Mouse (Mus musculus) embryonic facial prominence, embryonic 15.5 days (tissue): Measurements from ENCODE around the gene Pfn4. TPM values are rescaled to one million over a fixed set of nuclear protein-coding genes. Genes with fewer than 3 reads are reported as not detected.
A peak's percentile ranks its signal among the peaks of the same experiment; 100 is the strongest.

Experiments used
- ATAC-seq: fragments of 200-750 bp; cut with Nextera tagmentation; 2 replicates; pipeline ENCODE4 v1.8.0; 2017; ENCODE audit warnings: low read depth, moderate TSS enrichment; ENCODE audit not compliant: insufficient number of reproducible peaks, low FRiP score, low TSS enrichment
- H3K27ac ChIP-seq: fragments of 300-500 bp; sonication (generic); replicated peaks from 2 replicates; pipeline ENCODE4 v1.5.1; 2015; ENCODE audit warnings: mild to moderate bottlenecking, inconsistent platforms
- H3K27me3 ChIP-seq: fragments of 300-500 bp; sonication (generic); 2 replicates; pipeline ENCODE4 v1.6.1; 2015; ENCODE audit warnings: inconsistent platforms
- H3K36me3 ChIP-seq: fragments of 300-500 bp; sonication (generic); 2 replicates; pipeline ENCODE4 v1.6.1; 2015; ENCODE audit warnings: mild to moderate bottlenecking, inconsistent platforms
- H3K4me1 ChIP-seq: fragments of 300-500 bp; sonication (generic); 2 replicates; pipeline ENCODE4 v1.6.1; 2015; ENCODE audit warnings: inconsistent platforms
- H3K4me2 ChIP-seq: fragments of 300-500 bp; sonication (generic); replicated peaks from 2 replicates; pipeline ENCODE4 v1.6.1; 2015; ENCODE audit warnings: mild to moderate bottlenecking, inconsistent platforms
- H3K4me3 ChIP-seq: fragments of 300-500 bp; sonication (generic); replicated peaks from 2 replicates; pipeline ENCODE4 v1.5.1; 2015; ENCODE audit warnings: mild to moderate bottlenecking, inconsistent platforms
- H3K9ac ChIP-seq: fragments of 300-500 bp; sonication (generic); 2 replicates; pipeline ENCODE4 v1.6.1; 2015; ENCODE audit warnings: inconsistent platforms
- H3K9me3 ChIP-seq: fragments of 300-500 bp; sonication (generic); replicated peaks from 2 replicates; pipeline ENCODE4 v1.6.1; 2016; ENCODE audit warnings: inconsistent platforms
- WGBS: fragments of 180-500 bp; shearing (Covaris S2); methylation state at CpG from one replicate; pipeline ENCODE4 v1.1.7; 2015; 5-methylcytosine and 5-hydroxymethylcytosine counted together
- polyA plus RNA-seq: library from polyadenylated mRNA; unstranded; fragments of >200 nt; fragmentation: Nextera tagmentation; extraction: Ambion mirVana; gene quantifications from 2 replicates; pipeline ENCODE4 v1.2.1, GENCODE M21; 2015

Pfn4 gene
- polyA plus RNA-seq = 3.3 and 5.1 TPM in 2 replicates

DNA sequence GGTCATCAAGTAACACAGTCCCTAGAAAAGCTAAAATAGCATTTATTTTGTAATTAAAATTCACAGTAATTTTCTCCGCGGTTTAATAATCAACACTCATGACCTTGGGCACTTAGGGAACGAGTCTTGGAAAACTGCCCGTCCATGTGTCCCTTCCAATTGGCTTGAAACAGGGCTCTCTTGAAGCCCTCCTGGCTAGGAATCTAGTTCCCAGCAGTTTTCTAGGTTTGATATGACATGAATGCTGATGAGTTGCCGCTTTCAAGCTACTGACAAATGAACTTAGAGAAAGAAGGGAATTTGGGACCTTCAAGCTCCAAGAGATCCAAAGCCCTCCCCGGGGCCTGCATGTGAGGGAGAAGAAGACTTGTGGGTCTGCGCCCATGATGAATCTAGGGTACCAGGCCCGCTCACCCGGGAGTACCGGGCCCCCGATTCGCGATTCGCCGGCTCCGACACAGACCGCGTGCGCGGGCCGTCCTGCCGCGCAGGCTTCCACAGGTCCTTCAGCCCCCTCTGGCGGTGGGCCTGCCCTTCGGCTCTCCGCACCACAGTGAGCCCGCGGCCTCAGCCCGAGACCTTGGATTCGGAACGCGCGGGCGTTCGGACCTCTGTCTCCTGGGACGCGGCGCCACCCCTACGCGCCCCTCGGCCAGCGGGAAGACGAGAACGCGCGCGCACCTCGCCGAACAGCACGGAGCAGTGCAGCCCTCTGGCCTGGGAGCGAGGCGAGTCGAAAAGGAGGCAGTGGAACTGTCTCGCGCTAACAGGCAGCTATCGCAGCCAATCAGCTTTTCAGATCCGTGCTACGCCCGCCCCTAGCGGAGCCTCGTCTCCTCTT, at the start of gene Pfn4, which contains the start of gene Fam228b:
Gene Pfn4 (plus strand): TSS at position 531 of the 841 bp plus-strand sequence.
Gene Fam228b (minus strand): TSS at position 776 of the 841 bp plus-strand sequence.
- Histone ChIP-seq H3K36me3 (no peaks in the 10 kb centered on the region), H3K4me3 (peak within 1 kb of the TSS; percentile 72), H3K27me3 (no peaks in the 10 kb centered on the region), H3K4me1 (peaks cover 5% of the 10 kb centered on the region; the same call in 1 of the 2 replicates), H3K9ac (peak within 1 kb of the TSS; percentile 86), H3K9me3 (no peaks in the 10 kb centered on the region), H3K4me2 (peak within 1 kb of the TSS; percentile 62), H3K27ac (peak within 1 kb of the TSS; percentile 90)
- WGBS = 2% methylated on average over 61 of the region's 61 CpGs
- peak; percentile 98 for ATAC-seq

DNA sequence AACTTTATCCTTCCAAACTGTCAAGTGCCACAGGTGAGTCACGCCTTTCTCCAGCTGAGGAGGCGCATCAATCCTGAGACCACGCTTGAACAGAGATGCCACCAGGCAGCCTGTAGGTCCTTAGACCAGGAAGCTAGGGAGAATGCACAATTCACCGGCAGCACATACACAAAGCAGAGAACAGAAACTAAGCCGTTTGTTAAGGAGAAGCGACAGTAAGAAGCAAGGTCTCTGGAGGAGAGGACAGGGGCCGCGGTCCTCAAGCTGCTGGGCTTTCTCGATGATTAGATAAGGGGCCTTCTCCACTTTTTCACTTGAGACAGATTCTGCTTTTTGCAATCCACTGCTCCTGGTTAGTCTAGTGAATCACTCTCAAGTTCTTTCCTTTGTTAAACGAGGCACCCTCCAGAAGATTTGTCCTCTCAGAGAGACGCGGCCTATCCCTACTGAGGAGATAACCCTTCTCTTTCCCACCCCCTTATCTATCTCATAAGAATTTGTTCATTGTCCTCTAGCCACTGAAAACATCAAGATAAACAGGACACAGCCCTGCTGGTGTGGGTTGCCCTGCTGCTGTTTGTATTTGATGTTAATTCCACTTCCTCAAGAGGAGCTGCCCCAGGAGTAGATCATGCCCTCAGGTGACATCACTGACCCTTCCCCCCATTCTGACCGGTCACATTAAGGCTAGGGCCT, 49.6 kb upstream of the Pfn4 start:
- H3K9me3 ChIP-seq = no peaks in the 10 kb centered on the region
- no peaks in the 10 kb centered on the region for H3K4me1 ChIP-seq
- ATAC-seq = no peak
- H3K4me3 ChIP-seq = no peak overlapping the region
- H3K9ac ChIP-seq = no peak overlapping the region
- H3K27ac ChIP-seq = no peak overlapping the region
- H3K4me2 ChIP-seq = no peak overlapping the region
- 75% methylated on average over 13 of the region's 13 CpGs for WGBS
- H3K36me3 ChIP-seq = peaks cover 6% of the 10 kb centered on the region; the same call in 1 of the 2 replicates
- H3K27me3 ChIP-seq = no peaks in the 10 kb centered on the region

DNA sequence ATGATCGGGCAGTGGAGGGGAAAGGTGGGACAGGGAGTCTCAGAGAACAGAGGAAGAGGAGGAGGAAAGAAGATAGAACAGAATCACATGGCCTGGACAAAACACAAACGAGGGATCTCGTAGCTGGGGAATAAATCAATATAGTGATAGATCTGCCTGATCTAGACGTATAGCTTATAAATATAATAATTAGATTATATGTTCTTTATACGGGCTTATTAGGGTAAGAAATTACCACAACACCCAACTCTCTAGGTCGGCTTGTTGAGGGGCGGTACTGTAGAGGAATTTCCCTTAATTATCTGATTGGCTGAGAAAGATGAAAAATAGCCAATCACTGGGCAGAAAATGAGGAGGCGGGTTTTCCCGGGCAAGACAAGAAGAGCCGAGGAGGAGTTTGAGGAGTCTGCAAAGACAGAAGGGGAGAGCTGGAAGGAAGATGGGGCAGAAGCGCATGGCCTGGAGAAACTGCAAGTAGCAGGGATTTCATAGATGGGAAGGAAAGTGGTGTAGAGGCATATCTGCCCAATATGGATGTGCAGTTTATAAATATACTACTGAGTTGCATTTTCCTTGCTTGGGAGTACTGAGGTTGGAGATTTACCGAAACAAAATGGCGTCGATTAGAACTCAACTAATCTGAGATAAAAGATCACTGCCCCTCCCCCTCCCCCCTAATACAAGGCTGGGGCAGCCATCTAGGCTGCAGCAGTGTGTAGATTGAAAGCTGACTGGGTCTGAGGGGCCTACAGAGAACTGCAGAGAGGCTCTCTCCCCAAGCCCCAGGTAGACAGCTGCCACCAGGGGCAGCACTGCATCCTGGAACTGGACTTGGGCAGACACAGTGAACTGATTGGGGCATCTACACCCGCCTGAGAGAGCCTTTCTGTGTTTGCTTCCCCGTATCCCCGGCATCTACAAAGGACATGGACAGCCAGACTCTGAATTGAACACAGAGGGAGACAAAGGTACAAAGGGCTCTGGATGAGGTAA, 48.8 kb upstream of the Pfn4 start:
- Histone ChIP-seq H3K4me3 (no peak overlapping the region), H3K9me3 (no peaks in the 10 kb centered on the region), H3K27ac (no peak overlapping the region), H3K4me2 (no peak overlapping the region), H3K4me1 (no peaks in the 10 kb centered on the region), H3K36me3 (peaks cover 4% of the 10 kb centered on the region; the same call in 1 of the 2 replicates), H3K9ac (no peak overlapping the region), H3K27me3 (no peaks in the 10 kb centered on the region)
- no peak for ATAC-seq
- 68% methylated on average over 17 of the region's 17 CpGs for WGBS

DNA sequence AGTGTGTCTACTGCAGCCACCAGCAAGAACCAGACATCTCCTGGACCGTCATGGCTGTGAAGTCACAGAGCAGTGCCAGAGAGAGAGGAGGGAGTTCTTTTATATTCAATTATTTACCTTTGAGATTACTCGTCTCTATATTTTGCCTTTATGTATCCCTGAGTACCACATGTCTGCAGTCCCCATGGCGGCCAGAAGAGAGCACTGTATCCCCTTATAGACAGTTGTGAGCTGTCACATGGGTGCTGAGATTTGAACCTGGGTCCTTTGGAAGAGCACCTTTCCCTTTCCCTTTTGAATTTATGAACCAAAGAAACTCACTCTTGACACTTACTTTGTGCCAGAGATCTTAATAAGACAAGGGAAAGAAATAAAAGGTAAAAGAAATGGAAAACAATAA, 39.7 kb upstream of the Pfn4 start:
- no peak for ATAC-seq
- no peaks in the 10 kb centered on the region for H3K9me3 ChIP-seq
- no peaks in the 10 kb centered on the region for H3K36me3 ChIP-seq
- H3K4me2 ChIP-seq = no peak overlapping the region
- H3K4me3 ChIP-seq = no peak overlapping the region
- H3K4me1 ChIP-seq = no peaks in the 10 kb centered on the region
- WGBS = 94% methylated on average over 3 of the region's 3 CpGs
- no peak overlapping the region for H3K9ac ChIP-seq
- no peak overlapping the region for H3K27ac ChIP-seq
- no peaks in the 10 kb centered on the region for H3K27me3 ChIP-seq

DNA sequence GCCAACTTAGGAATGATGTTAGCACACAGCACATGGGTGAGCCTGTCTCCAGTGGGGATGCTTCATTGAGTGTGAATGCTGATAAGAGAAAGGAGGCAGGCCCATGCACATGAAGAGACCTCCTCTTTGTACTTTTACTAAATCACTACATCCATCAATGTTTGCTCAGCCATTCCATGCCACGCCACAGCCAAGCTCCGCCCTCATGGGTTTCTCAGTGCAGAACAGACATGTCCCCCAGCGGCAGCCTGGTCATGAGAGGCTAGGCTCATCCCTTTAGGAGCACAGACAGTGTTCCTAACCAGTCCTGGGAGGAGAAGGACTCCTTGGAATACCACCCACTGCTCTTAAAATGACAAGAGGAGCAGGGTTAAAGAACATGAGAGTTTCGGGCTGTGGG, 37.2 kb upstream of the Pfn4 start:
- ATAC-seq = no peak
- WGBS = 72% methylated on average over 4 of the region's 4 CpGs
- Histone ChIP-seq H3K9ac (no peak overlapping the region), H3K4me2 (no peak overlapping the region), H3K36me3 (no peaks in the 10 kb centered on the region), H3K27me3 (no peaks in the 10 kb centered on the region), H3K9me3 (no peaks in the 10 kb centered on the region), H3K4me3 (no peak overlapping the region), H3K4me1 (no peaks in the 10 kb centered on the region), H3K27ac (no peak overlapping the region)

DNA sequence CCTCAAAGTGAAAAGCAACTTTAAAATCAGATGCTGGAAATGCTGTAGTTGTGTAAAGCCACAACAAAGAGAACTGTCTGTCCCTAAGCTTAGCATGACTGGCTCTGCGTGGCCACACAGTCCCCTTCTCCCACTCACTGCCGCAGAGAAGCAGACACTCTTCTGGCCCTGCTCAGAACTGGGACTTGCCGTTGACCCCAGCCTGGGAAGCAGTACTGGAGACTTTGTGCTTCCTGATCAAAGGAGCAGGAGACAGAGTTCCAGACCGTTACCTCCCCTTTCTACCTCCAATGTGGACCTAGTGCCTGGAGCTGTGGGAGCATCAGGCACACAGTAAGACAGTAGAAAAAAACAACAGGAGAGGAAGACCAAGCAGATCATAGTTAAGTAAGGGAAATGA, 36.5 kb upstream of the Pfn4 start:
- Histone ChIP-seq H3K36me3 (no peaks in the 10 kb centered on the region), H3K9me3 (no peaks in the 10 kb centered on the region), H3K27ac (no peak overlapping the region), H3K27me3 (no peaks in the 10 kb centered on the region), H3K4me1 (no peaks in the 10 kb centered on the region), H3K4me2 (no peak overlapping the region), H3K9ac (no peak overlapping the region), H3K4me3 (no peak overlapping the region)
- no peak for ATAC-seq
- WGBS = 41% methylated on average over 4 of the region's 4 CpGs

DNA sequence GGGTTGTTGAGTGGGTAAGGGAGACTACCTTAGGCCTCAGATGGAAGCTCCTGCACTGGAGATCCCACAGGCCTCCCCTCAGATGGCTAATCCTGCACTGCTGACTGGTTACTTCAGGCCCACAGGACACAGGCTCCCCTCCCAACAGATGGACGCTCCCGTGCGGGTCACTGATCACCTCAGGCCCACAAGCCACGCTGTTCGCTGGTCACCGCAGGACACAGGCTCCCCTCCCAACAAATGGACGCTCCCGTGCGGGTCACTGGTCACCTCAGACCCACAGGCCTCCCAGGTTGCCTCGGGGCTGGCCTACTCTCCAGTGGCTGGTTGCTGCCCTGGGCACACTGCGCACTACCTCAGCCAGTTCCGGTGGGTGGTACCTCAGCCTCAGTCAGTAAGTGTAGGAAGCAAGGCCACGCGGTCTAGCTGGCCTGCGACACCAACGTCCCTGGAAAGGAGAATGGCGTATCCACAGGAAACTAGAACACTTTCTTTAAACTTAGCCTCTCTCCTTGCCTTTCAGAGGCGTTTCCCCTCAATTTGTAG, 30.7 kb upstream of the Pfn4 start, which contains the start of gene Fam228a:
Gene Fam228a (minus strand): TSS at position 400 of the 546 bp plus-strand sequence.
- no peaks in the 10 kb centered on the region for H3K4me1 ChIP-seq

DNA sequence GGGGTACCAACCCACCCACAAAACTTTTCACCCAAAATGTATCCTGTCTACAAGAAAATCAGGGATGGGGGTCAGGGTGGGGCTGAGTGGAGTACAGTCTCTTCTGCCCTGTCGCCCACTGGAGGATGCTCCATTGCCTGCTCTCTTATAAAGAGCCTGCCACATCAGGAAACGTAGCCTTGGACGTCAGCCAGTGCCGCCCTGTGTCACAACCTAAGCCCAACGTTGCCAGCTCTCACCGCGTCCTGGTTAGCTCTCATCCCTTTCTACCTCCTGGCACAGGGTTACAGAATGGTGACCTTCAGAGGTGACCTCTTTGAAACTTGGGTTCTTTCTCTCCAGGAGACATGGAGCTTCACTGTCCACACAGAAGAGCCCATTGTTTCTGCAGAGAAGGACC, 28.0 kb upstream of the Pfn4 start:
- Histone ChIP-seq H3K36me3 (no peaks in the 10 kb centered on the region), H3K27me3 (no peaks in the 10 kb centered on the region), H3K4me2 (no peak overlapping the region), H3K4me3 (no peak overlapping the region), H3K4me1 (no peaks in the 10 kb centered on the region), H3K9ac (no peak overlapping the region), H3K27ac (no peak overlapping the region), H3K9me3 (no peaks in the 10 kb centered on the region)
- ATAC-seq = no peak
- WGBS = 65% methylated on average over 7 of the region's 7 CpGs

More for the DNA sequence above, 30.7 kb upstream of the Pfn4 start, which contains the start of gene Fam228a:
- no peak for ATAC-seq
- Histone ChIP-seq H3K9ac (no peak within 1 kb of the TSS), H3K4me2 (no peak within 1 kb of the TSS), H3K36me3 (no peaks in the 10 kb centered on the region), H3K27ac (no peak within 1 kb of the TSS), H3K27me3 (no peaks in the 10 kb centered on the region), H3K9me3 (no peaks in the 10 kb centered on the region), H3K4me3 (no peak within 1 kb of the TSS)
- 88% methylated on average over 18 of the region's 18 CpGs for WGBS

DNA sequence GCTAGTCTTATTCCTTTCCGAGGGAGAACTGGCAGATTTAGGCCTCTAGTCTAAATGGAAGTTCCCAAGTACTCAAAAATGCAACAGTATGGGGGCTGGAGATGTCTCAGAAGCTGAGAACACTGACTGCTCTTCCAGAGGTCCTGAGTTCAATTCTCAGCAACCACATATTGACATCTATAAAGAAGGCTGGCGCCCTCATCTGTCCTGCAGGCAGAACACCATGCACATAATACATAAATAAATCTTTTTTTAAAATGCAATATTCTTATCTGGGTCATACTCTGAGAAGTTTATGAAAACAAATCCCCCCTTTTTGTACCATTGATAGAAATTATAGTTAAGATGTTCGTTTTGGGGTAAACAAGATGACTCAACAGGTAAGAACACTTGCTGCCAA, 26.6 kb upstream of the Pfn4 start:
- no peak overlapping the region for H3K27ac ChIP-seq
- H3K27me3 ChIP-seq = no peaks in the 10 kb centered on the region
- no peak overlapping the region for H3K9ac ChIP-seq
- H3K4me2 ChIP-seq = no peak overlapping the region
- H3K4me1 ChIP-seq = no peaks in the 10 kb centered on the region
- no peak for ATAC-seq
- no peaks in the 10 kb centered on the region for H3K9me3 ChIP-seq
- no peak overlapping the region for H3K4me3 ChIP-seq
- WGBS = 90% methylated on average over 3 of the region's 3 CpGs
- H3K36me3 ChIP-seq = no peaks in the 10 kb centered on the region

DNA sequence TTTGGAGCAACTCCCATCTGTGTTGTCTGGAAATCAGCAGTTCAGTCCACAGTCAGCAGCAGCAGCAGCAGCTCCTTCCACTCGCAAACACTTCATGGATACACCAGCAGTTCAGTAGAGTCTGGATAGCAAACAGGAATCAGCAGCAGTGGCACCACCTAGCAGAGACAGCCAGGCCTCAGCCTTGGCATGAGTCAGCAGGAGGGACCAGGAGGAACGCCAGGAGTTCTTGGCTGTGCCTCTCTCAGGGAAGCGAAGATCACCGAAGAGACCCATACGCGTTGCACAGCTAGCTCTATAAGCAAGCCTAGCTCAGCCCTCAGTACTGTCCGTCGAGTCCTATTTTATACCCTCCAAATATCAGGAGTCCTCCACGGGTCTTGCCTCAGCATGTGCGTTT, 24.3 kb upstream of the Pfn4 start:
- Histone ChIP-seq H3K4me1 (no peaks in the 10 kb centered on the region), H3K27me3 (no peaks in the 10 kb centered on the region), H3K27ac (no peak overlapping the region), H3K36me3 (no peaks in the 10 kb centered on the region), H3K4me3 (no peak overlapping the region), H3K9me3 (no peaks in the 10 kb centered on the region), H3K9ac (no peak overlapping the region), H3K4me2 (no peak overlapping the region)
- ATAC-seq = no peak
- WGBS = 88% methylated on average over 10 of the region's 10 CpGs
